Mouse (Mus musculus) neural tube, embryonic 12.5 days (tissue): Measurements from ENCODE around the gene Cacna2d2. TPM values are rescaled to one million over a fixed set of nuclear protein-coding genes. Genes with fewer than 3 reads are reported as not detected.
A peak's percentile ranks its signal among the peaks of the same experiment; 100 is the strongest.

Experiments used
- ATAC-seq: fragments of 200-750 bp; cut with Nextera tagmentation; 2 replicates; pipeline ENCODE4 v1.8.0; 2017; ENCODE audit warnings: low read depth, mild to moderate bottlenecking, moderate TSS enrichment, moderate library complexity; ENCODE audit not compliant: low FRiP score
- H3K27ac ChIP-seq: fragments of 300-500 bp; sonication (generic); 2 replicates; pipeline ENCODE4 v1.5.1; 2016
- H3K27me3 ChIP-seq: fragments of 300-500 bp; sonication (generic); replicated peaks from 2 replicates; pipeline ENCODE4 v1.6.1; 2016; ENCODE audit warnings: mild to moderate bottlenecking
- H3K36me3 ChIP-seq: fragments of 300-500 bp; sonication (generic); 2 replicates; pipeline ENCODE4 v1.6.1; 2016; ENCODE audit warnings: mild to moderate bottlenecking
- H3K4me1 ChIP-seq: fragments of 300-500 bp; sonication (generic); 2 replicates; pipeline ENCODE4 v1.6.1; 2016
- H3K4me2 ChIP-seq: fragments of 300-500 bp; sonication (generic); replicated peaks from 2 replicates; pipeline ENCODE4 v1.6.1; 2016; ENCODE audit warnings: mild to moderate bottlenecking
- H3K4me3 ChIP-seq: fragments of 300-500 bp; sonication (generic); 2 replicates; pipeline ENCODE4 v1.5.1; 2016
- H3K9ac ChIP-seq: fragments of 300-500 bp; sonication (generic); 2 replicates; pipeline ENCODE4 v1.6.1; 2016; ENCODE audit warnings: mild to moderate bottlenecking
- H3K9me3 ChIP-seq: fragments of 300-500 bp; sonication (generic); 2 replicates; pipeline ENCODE4 v1.6.1; 2016; ENCODE audit warnings: mild to moderate bottlenecking
- WGBS: fragments of 180-500 bp; shearing (Covaris S2); methylation state at CpG from one replicate; pipeline ENCODE4 v1.1.7; 2016; 5-methylcytosine and 5-hydroxymethylcytosine counted together
- polyA plus RNA-seq: library from polyadenylated mRNA; unstranded; fragments of >200 nt; fragmentation: Nextera tagmentation; extraction: Ambion mirVana; gene quantifications from 2 replicates; pipeline ENCODE4 v1.2.1, GENCODE M21; 2016

The Cacna2d2 gene
- polyA plus RNA-seq, 1 experiment from 2014 or later = 5.4 TPM

GRCm38 (mm10) chr9:107377961-107378512 is 21.4 kb upstream of the Cacna2d2 start:
- no peaks in the 10 kb centered on the region for H3K36me3 ChIP-seq
- H3K9ac ChIP-seq = peak overlapping the region; percentile 52; the same call in 1 of the 2 replicates
- no peaks in the 10 kb centered on the region for H3K9me3 ChIP-seq
- peak; percentile 66 for ATAC-seq
- under 1% methylated on average over 35 of the region's 35 CpGs for WGBS
- H3K4me2 ChIP-seq = peak overlapping the region; percentile 68
- peaks cover 62% of the 10 kb centered on the region for H3K27me3 ChIP-seq
- H3K27ac ChIP-seq = peak overlapping the region; percentile 46; the same call in 1 of the 2 replicates
- peaks cover 26% of the 10 kb centered on the region for H3K4me1 ChIP-seq
- peak overlapping the region; percentile 33 for H3K4me3 ChIP-seq

GRCm38 (mm10) chr9:107381723-107382122 is 17.7 kb upstream of the Cacna2d2 start:
- 7% methylated on average over 8 of the region's 8 CpGs for WGBS
- H3K4me2 ChIP-seq = no peak overlapping the region
- no peak for ATAC-seq
- H3K36me3 ChIP-seq = no peaks in the 10 kb centered on the region
- no peaks in the 10 kb centered on the region for H3K9me3 ChIP-seq
- H3K27ac ChIP-seq = no peak overlapping the region
- H3K4me3 ChIP-seq = no peak overlapping the region
- no peak overlapping the region for H3K9ac ChIP-seq
- H3K4me1 ChIP-seq = peaks cover 29% of the 10 kb centered on the region
- H3K27me3 ChIP-seq = peaks cover 55% of the 10 kb centered on the region

- Histone ChIP-seq H3K4me1 (peaks cover 29% of the 10 kb centered on the region), H3K27me3 (peaks cover 38% of the 10 kb centered on the region), H3K9ac (no peak overlapping the region), H3K4me3 (no peak overlapping the region), H3K4me2 (no peak overlapping the region), H3K9me3 (no peaks in the 10 kb centered on the region), H3K36me3 (no peaks in the 10 kb centered on the region), H3K27ac (no peak overlapping the region)
- 24% methylated on average over 3 of the region's 3 CpGs for WGBS
- ATAC-seq = no peak
Measured at GRCm38 (mm10) chr9:107384396-107384795, 15.0 kb upstream of the Cacna2d2 start.

- no peak overlapping the region for H3K27ac ChIP-seq
- H3K9ac ChIP-seq = no peak overlapping the region
- WGBS = 70% methylated on average over 3 of the region's 3 CpGs
- H3K9me3 ChIP-seq = no peaks in the 10 kb centered on the region
- ATAC-seq = no peak
- peaks cover 35% of the 10 kb centered on the region for H3K4me1 ChIP-seq
- H3K27me3 ChIP-seq = peaks cover 18% of the 10 kb centered on the region
- no peaks in the 10 kb centered on the region for H3K36me3 ChIP-seq
- H3K4me2 ChIP-seq = no peak overlapping the region
- H3K4me3 ChIP-seq = no peak overlapping the region
Measured at GRCm38 (mm10) chr9:107386722-107387121, 12.7 kb upstream of the Cacna2d2 start.

DNA sequence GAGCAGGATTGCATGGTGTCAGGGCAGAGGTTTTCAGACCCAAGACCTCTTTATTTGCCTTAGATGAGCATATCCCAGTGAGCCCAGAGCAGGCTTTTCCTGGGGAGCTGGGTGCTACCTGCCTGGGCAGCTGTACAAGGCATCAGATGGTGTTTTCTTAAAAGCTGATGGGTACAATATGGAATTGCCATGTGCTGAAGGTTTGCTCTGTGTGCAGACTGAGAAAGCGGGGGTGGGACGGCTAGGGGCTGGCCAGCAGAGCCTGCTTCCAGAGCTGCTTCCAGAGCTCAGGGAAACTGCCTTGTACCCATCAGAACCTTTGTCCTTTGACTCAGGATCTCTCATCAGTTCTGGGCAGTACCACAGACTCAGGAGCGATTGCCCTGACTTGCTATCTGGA is 11.7 kb upstream of the Cacna2d2 start:
- no peaks in the 10 kb centered on the region for H3K36me3 ChIP-seq
- H3K4me3 ChIP-seq = no peak overlapping the region
- H3K9ac ChIP-seq = no peak overlapping the region
- peaks cover 29% of the 10 kb centered on the region for H3K4me1 ChIP-seq
- no peak overlapping the region for H3K4me2 ChIP-seq
- WGBS = 96% methylated on average over 3 of the region's 3 CpGs
- no peak overlapping the region for H3K27ac ChIP-seq
- peaks cover 9% of the 10 kb centered on the region for H3K27me3 ChIP-seq
- no peak for ATAC-seq
- H3K9me3 ChIP-seq = no peaks in the 10 kb centered on the region

DNA sequence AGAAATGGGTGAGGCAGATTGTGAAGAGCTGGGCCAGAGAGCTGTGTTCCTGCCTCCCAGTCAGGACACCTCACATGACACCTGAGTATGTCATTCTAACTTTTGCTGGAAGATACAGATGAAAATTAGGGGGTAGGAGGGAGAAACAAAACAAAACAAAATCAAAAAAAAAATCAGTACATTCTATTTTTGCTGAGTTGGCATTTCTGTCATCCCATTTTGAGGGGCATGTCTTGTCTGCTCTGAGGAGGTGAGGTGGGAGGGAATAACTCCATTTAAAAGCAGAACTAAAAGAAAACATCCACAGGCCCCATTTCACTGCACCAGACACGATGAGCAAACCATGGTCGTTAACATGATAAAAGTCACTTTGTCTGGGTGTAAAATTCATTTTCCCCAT is 11.1 kb upstream of the Cacna2d2 start:
- no peak for ATAC-seq
- 31% methylated on average over 2 of the region's 2 CpGs for WGBS
- Histone ChIP-seq H3K4me1 (peaks cover 29% of the 10 kb centered on the region), H3K9ac (no peak overlapping the region), H3K27me3 (peaks cover 4% of the 10 kb centered on the region), H3K27ac (no peak overlapping the region), H3K4me2 (no peak overlapping the region), H3K9me3 (no peaks in the 10 kb centered on the region), H3K4me3 (no peak overlapping the region), H3K36me3 (no peaks in the 10 kb centered on the region)

DNA sequence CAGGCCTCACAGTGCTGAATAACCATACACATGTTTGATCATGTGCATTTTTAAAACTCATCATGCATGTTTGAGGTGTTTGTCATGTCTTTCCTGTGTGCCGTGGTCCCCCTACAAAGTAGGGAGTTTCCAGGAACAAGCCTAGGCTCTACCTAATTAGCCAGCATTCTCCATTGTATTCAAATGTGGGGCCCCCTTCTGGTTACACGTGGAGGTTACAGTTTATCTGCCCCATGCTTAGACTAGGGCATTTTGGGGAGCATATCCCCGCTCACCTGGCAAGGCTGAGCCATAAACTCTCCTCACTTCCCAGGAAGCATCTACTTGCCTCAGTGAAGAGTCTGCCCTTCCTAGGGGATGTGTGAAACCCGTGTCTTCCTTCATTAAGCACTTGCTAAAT is 3.0 kb upstream of the Cacna2d2 start:
- ATAC-seq = no peak
- Histone ChIP-seq H3K4me2 (no peak overlapping the region), H3K27ac (no peak overlapping the region), H3K9ac (no peak overlapping the region), H3K4me3 (no peak overlapping the region), H3K4me1 (peaks cover 17% of the 10 kb centered on the region), H3K9me3 (no peaks in the 10 kb centered on the region), H3K27me3 (peaks cover 41% of the 10 kb centered on the region), H3K36me3 (no peaks in the 10 kb centered on the region)
- 44% methylated on average over 4 of the region's 4 CpGs for WGBS

GRCm38 (mm10) chr9:107398968-107399367 is 444 bp upstream of the Cacna2d2 start:
- no peak for ATAC-seq
- H3K9ac ChIP-seq = no peak overlapping the region; the same call in 1 of the 2 replicates
- H3K27ac ChIP-seq = no peak overlapping the region
- peaks cover 63% of the 10 kb centered on the region for H3K27me3 ChIP-seq
- H3K4me2 ChIP-seq = peak overlapping the region; percentile 93
- no peak overlapping the region for H3K4me3 ChIP-seq
- no peaks in the 10 kb centered on the region for H3K36me3 ChIP-seq
- H3K4me1 ChIP-seq = peaks cover 28% of the 10 kb centered on the region
- 21% methylated on average over 11 of the region's 11 CpGs for WGBS
- no peaks in the 10 kb centered on the region for H3K9me3 ChIP-seq

GRCm38 (mm10) chr9:107400060-107400511 is 674 bp downstream of the Cacna2d2 start:
- Histone ChIP-seq H3K4me3 (peak overlapping the region; percentile 92), H3K4me1 (peaks cover 28% of the 10 kb centered on the region), H3K36me3 (no peaks in the 10 kb centered on the region), H3K9me3 (no peaks in the 10 kb centered on the region), H3K27me3 (peaks cover 63% of the 10 kb centered on the region), H3K4me2 (peak overlapping the region; percentile 93), H3K9ac (peak overlapping the region; percentile 84), H3K27ac (peak overlapping the region; percentile 37; the same call in 1 of the 2 replicates)
- ATAC-seq = peak; percentile 57
- under 1% methylated on average over 45 of the region's 45 CpGs for WGBS

GRCm38 (mm10) chr9:107400666-107401285 is 1.4 kb downstream of the Cacna2d2 start:
- Histone ChIP-seq H3K36me3 (no peaks in the 10 kb centered on the region), H3K9ac (peak overlapping the region; percentile 84), H3K4me1 (peaks cover 28% of the 10 kb centered on the region), H3K4me3 (peak overlapping the region; percentile 92), H3K27me3 (peaks cover 63% of the 10 kb centered on the region), H3K9me3 (no peaks in the 10 kb centered on the region), H3K27ac (no peak overlapping the region), H3K4me2 (peak overlapping the region; percentile 93)
- WGBS = 14% methylated on average over 13 of the region's 13 CpGs
- ATAC-seq = no peak

- H3K4me3 ChIP-seq = no peak overlapping the region; the same call in 1 of the 2 replicates
- H3K4me2 ChIP-seq = peak overlapping the region; percentile 93
- no peaks in the 10 kb centered on the region for H3K9me3 ChIP-seq
- ATAC-seq = no peak
- peaks cover 46% of the 10 kb centered on the region for H3K27me3 ChIP-seq
- H3K9ac ChIP-seq = peak overlapping the region; percentile 13; the same call in 1 of the 2 replicates
- 65% methylated on average over 7 of the region's 7 CpGs for WGBS
- peaks cover 28% of the 10 kb centered on the region for H3K4me1 ChIP-seq
- H3K36me3 ChIP-seq = no peaks in the 10 kb centered on the region
- H3K27ac ChIP-seq = no peak overlapping the region
Measured at GRCm38 (mm10) chr9:107403116-107403515, 3.7 kb downstream of the Cacna2d2 start.

DNA sequence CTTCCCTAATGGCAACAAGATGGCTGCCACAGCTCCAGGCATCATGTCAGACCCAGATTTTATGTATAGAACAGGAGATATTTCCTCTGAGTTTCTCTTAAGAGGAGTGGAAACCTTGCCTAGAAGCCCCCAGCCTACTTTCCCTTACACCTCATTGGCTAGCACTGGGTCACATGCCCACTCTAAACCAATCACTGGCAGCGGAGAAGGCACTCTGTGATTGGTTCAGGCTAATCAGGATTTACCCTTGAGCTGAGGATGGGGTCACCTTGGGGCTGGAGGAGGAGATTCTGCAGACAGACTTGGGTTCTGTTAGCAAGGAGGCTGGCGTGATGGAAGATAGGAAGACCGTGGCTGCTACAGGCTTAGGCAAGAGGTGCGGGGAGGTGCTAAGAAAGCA is 10.0 kb downstream of the Cacna2d2 start:
- WGBS = 86% methylated on average over 4 of the region's 4 CpGs
- H3K4me2 ChIP-seq = no peak overlapping the region
- H3K27ac ChIP-seq = no peak overlapping the region
- peaks cover 3% of the 10 kb centered on the region; the same call in 1 of the 2 replicates for H3K4me1 ChIP-seq
- no peak overlapping the region for H3K4me3 ChIP-seq
- no peak overlapping the region for H3K9ac ChIP-seq
- H3K9me3 ChIP-seq = no peaks in the 10 kb centered on the region
- 0 out of 2 replicates have a peak, but pooled peaks cover 3% of the 10 kb centered on the region for H3K27me3 ChIP-seq
- no peak for ATAC-seq
- no peaks in the 10 kb centered on the region for H3K36me3 ChIP-seq
